Mouse (Mus musculus): Measurements from ENCODE around the gene BC025920.
A peak's percentile ranks its signal among the peaks of the same experiment; 100 is the strongest.

- TF ChIP-seq POLR2A (IDR thresholded peaks at IDR 0.05; ENCODE audit: borderline replicate concordance, insufficient read depth, low read length) (no peak), CTCF (IDR thresholded peaks at IDR 0.05; ENCODE audit: borderline replicate concordance, insufficient read depth, low read depth, low read length) (peak; percentile 94)
These were observed 953 bp upstream of the BC025920 start for GRCm38 (mm10) chr10:81604968-81605665.

Measured in cerebellum, adult 2 months (tissue).